Mouse (Mus musculus) limb, embryonic 15.5 days (tissue): ENCODE results near the gene Map3k9. TPM values are rescaled to one million over a fixed set of nuclear protein-coding genes. Genes with fewer than 3 reads are reported as not detected.

Experiments
- ATAC-seq: fragments of 200-750 bp; cut with Nextera tagmentation; 2 replicates; pipeline ENCODE4 v1.8.0; 2017; ENCODE audit warnings: low read depth, moderate TSS enrichment; ENCODE audit not compliant: insufficient number of reproducible peaks, low FRiP score, low TSS enrichment
- H3K27ac ChIP-seq: fragments of 300-500 bp; sonication (generic); 2 replicates; pipeline ENCODE4 v1.5.1; 2015; ENCODE audit warnings: moderate library complexity, mild to moderate bottlenecking, inconsistent platforms
- H3K27me3 ChIP-seq: fragments of 300-500 bp; sonication (generic); 2 replicates; pipeline ENCODE4 v1.6.1; 2015; ENCODE audit warnings: inconsistent platforms
- H3K36me3 ChIP-seq: fragments of 300-500 bp; sonication (generic); 2 replicates; pipeline ENCODE4 v1.6.1; 2015; ENCODE audit warnings: inconsistent platforms
- H3K4me1 ChIP-seq: fragments of 300-500 bp; sonication (generic); 2 replicates; pipeline ENCODE4 v1.6.1; 2015; ENCODE audit warnings: inconsistent platforms
- H3K4me2 ChIP-seq: fragments of 300-500 bp; sonication (generic); 2 replicates; pipeline ENCODE4 v1.6.1; 2015; ENCODE audit warnings: mild to moderate bottlenecking, inconsistent platforms
- H3K4me3 ChIP-seq: fragments of 300-500 bp; sonication (generic); 2 replicates; pipeline ENCODE4 v1.5.1; 2015; ENCODE audit warnings: mild to moderate bottlenecking, inconsistent platforms
- H3K9ac ChIP-seq: fragments of 300-500 bp; sonication (generic); 2 replicates; pipeline ENCODE4 v1.6.1; 2015; ENCODE audit warnings: inconsistent platforms
- H3K9me3 ChIP-seq: fragments of 300-500 bp; sonication (generic); 2 replicates; pipeline ENCODE4 v1.6.1; 2016; ENCODE audit warnings: inconsistent platforms
- WGBS: fragments of 180-500 bp; shearing (Covaris S2); methylation state at CpG from one replicate; pipeline ENCODE4 v1.1.7; 2015; 5-methylcytosine and 5-hydroxymethylcytosine counted together
- polyA plus RNA-seq: library from polyadenylated mRNA; unstranded; fragments of >200 nt; fragmentation: Nextera tagmentation; extraction: Ambion mirVana; gene quantifications from 2 replicates; pipeline ENCODE4 v1.2.1, GENCODE M21; 2015

The Map3k9 gene
- polyA plus RNA-seq, 1 experiment from 2014 or later = 1.2 TPM

DNA sequence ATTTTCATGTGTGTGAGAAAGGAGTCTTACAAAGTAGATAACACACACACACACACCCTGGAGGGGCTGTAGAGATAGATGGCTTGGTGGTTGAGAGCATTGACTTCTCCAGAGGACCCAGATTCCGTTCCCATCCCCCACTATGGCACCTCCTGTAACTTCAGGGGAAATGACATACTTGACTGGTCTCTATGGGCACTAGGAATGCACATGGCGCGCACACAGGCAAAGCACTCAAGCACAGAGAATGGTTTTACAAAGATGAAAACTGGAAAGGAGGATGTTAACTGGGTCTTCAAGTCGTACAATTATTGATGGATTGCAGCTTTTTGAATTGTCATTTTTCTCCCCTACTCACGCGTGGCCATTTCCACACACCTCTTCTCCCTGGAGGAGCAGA is 1.6 kb upstream of the Map3k9 start:
- WGBS = 87% methylated on average over 6 of the region's 6 CpGs
- Histone ChIP-seq H3K36me3 (no peaks in the 10 kb centered on the region), H3K4me3 (no peak overlapping the region), H3K27ac (no peak overlapping the region), H3K9ac (no peak overlapping the region), H3K4me1 (peaks cover 16% of the 10 kb centered on the region), H3K27me3 (peaks cover 61% of the 10 kb centered on the region), H3K4me2 (no peak overlapping the region), H3K9me3 (no peaks in the 10 kb centered on the region)
- no peak for ATAC-seq

DNA sequence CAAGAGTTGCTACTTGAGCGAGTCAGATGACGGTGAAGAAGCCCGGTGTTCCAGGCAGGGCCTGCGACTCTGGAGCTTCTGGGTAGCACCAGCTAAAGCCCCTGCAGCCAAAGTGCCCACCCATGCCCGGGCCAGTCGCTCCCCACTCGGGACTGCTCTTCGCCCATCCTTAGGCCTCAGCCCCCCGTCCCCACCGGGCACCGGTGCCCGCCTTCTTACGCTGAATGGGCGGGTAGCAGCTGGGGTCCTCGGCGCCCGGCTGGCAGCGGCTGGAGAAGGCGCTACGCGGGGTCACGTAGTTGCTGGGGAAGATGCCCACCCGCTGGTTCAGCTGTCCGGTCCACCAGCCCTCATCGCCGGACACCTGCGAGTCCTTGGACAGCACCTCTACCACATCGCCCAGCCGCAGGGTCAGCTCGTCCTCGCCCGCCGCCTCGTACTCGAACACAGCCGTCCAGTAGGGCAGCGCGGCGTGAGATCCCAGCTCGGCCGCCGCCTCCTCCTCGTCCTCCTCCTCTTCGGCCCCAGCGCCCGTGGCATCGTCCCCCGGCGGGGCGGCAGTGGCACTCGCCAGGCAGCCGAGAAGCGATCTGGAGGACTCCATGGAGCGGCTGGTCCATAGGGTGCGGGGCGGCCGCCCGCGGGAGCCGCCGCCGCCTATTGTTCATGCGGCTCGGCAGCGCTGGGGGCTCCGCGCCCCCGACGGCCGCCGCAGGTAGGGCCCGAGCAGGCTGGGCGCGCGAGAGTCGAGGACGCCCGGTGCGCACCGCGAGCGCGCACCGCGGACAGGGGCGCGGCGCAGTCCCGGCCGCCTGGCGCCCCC is 493 bp downstream of the Map3k9 start:
- Histone ChIP-seq H3K4me3 (peak overlapping the region; percentile 63), H3K27ac (peak overlapping the region; percentile 47; the same call in 1 of the 2 replicates), H3K9ac (peak overlapping the region; percentile 54), H3K27me3 (peaks cover 51% of the 10 kb centered on the region), H3K9me3 (no peaks in the 10 kb centered on the region), H3K36me3 (no peaks in the 10 kb centered on the region), H3K4me1 (peaks cover 16% of the 10 kb centered on the region), H3K4me2 (peak overlapping the region; percentile 96)
- no peak; the same call in 1 of the 2 replicates for ATAC-seq
- under 1% methylated on average over 87 of the region's 91 CpGs for WGBS

GRCm38 (mm10) chr12:81779831-81780230 is 1.1 kb downstream of the Map3k9 start:
- Histone ChIP-seq H3K4me1 (peaks cover 16% of the 10 kb centered on the region), H3K9me3 (no peaks in the 10 kb centered on the region), H3K4me2 (peak overlapping the region; percentile 96; the same call in 1 of the 2 replicates), H3K9ac (no peak overlapping the region), H3K27me3 (peaks cover 48% of the 10 kb centered on the region), H3K36me3 (no peaks in the 10 kb centered on the region), H3K27ac (no peak overlapping the region), H3K4me3 (peak overlapping the region; percentile 63)
- 6% methylated on average over 12 of the region's 12 CpGs for WGBS
- ATAC-seq = no peak

DNA sequence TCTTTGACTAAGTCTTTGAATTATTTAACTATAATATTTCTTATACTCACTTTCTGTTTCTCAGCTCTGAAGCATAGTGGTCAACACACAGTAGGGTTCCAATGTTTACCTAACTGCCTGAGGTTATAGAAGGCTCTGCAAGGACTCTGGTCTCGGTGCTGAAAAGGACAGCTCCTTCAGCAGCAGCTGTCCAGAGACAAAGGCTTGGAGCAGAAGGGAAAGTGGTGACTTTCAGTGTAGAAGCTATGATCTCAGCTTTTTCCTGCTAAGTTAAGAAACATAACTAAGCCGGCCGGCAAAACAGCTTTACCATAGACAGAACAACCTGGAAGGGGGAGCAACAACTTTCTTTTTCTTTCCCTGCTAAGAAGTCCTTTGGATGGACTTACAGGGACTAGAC is 4.8 kb downstream of the Map3k9 start:
- H3K4me3 ChIP-seq = no peak overlapping the region

DNA sequence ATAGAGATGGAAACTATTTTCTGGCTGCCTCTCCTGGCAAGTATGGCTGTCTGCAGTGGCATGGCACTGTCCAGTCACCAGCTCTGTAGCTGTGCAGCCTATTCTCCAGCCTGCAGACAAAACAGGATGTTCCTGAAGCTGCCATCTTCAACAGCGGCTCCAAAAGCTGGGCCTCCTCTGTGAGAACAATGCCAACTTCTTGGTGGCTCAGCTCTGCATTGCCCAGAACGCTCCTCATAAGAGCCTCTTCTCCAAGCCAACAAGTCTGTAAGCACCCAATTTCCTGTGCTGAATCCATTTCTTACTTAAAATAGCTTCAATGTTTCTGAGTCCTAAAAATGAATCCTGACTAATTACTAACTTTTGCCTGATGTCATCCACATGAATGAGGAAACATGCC is 5.3 kb downstream of the Map3k9 start:
- no peak overlapping the region for H3K9ac ChIP-seq
- WGBS = 91% methylated on average over 2 of the region's 2 CpGs
- ATAC-seq = no peak

More for the DNA sequence above, 4.8 kb downstream of the Map3k9 start:
- Histone ChIP-seq H3K4me1 (peaks cover 11% of the 10 kb centered on the region), H3K27me3 (peaks cover 27% of the 10 kb centered on the region), H3K9ac (no peak overlapping the region), H3K36me3 (no peaks in the 10 kb centered on the region), H3K9me3 (no peaks in the 10 kb centered on the region), H3K4me2 (no peak overlapping the region), H3K27ac (no peak overlapping the region)
- ATAC-seq = no peak
- WGBS = 39% methylated on average over 3 of the region's 3 CpGs

DNA sequence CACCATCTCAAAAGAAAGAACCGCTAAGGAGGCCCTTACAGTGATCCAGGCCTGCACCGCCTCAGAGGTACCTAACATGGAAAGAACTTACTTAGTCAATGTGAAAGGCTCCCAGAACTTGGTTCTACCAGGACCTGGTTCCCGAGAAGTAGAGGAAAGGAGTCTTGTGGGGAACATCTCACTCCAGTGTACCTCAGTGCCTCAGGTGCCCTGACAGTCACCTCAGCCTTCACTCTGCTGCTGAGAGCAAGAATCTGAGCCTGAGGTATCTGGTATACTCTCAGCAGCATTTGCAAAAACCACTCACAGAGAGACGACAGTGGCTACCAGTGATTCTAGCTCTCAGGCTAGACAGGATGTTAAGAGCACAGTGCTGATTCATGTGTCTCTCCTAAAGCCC is 6.8 kb downstream of the Map3k9 start:
- Histone ChIP-seq H3K27me3 (peaks cover 11% of the 10 kb centered on the region; the same call in 1 of the 2 replicates), H3K4me2 (no peak overlapping the region), H3K4me1 (no peaks in the 10 kb centered on the region), H3K4me3 (no peak overlapping the region), H3K36me3 (no peaks in the 10 kb centered on the region), H3K27ac (no peak overlapping the region), H3K9me3 (no peaks in the 10 kb centered on the region), H3K9ac (no peak overlapping the region)
- WGBS = 88% methylated on average over 4 of the region's 4 CpGs
- no peak for ATAC-seq

More for the DNA sequence above, 5.3 kb downstream of the Map3k9 start:
- Histone ChIP-seq H3K9me3 (no peaks in the 10 kb centered on the region), H3K27ac (no peak overlapping the region), H3K4me1 (peaks cover 5% of the 10 kb centered on the region), H3K36me3 (no peaks in the 10 kb centered on the region), H3K4me3 (no peak overlapping the region), H3K4me2 (no peak overlapping the region), H3K27me3 (peaks cover 23% of the 10 kb centered on the region)

GRCm38 (mm10) chr12:81769458-81769857 is 11.5 kb downstream of the Map3k9 start:
- Histone ChIP-seq H3K27me3 (no peaks in the 10 kb centered on the region; the same call in 1 of the 2 replicates), H3K27ac (no peak overlapping the region), H3K9ac (no peak overlapping the region), H3K4me1 (no peaks in the 10 kb centered on the region), H3K4me2 (no peak overlapping the region), H3K9me3 (no peaks in the 10 kb centered on the region), H3K4me3 (no peak overlapping the region), H3K36me3 (no peaks in the 10 kb centered on the region)
- ATAC-seq = no peak
- 59% methylated on average over 4 of the region's 4 CpGs for WGBS

- Histone ChIP-seq H3K9ac (no peak overlapping the region), H3K27ac (no peak overlapping the region), H3K9me3 (no peaks in the 10 kb centered on the region), H3K36me3 (no peaks in the 10 kb centered on the region), H3K4me3 (no peak overlapping the region), H3K4me1 (no peaks in the 10 kb centered on the region), H3K27me3 (no peaks in the 10 kb centered on the region), H3K4me2 (no peak overlapping the region)
- 84% methylated on average over 6 of the region's 6 CpGs for WGBS
- no peak for ATAC-seq
These were observed 15.6 kb downstream of the Map3k9 start for GRCm38 (mm10) chr12:81765386-81765785.

DNA sequence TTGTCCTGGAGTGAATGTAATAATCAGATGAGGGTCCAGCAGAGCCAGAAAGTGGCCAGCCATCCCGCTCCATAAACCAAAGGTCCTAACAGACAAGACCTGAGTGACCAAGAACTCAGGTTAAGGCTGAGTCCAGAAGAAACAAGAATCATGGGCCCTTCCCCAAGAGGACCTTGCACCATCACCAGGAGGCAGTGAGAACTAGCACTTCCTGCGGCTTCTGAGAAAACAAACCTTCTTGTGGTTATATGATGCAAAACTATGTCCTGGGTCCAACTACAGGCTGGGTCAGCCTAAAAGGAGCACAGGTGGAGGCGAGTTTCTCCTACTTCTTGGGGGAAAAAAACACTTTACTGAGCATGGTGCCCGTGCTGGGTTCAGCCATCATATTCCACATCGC is 16.6 kb downstream of the Map3k9 start:
- Histone ChIP-seq H3K27me3 (no peaks in the 10 kb centered on the region), H3K36me3 (no peaks in the 10 kb centered on the region), H3K4me3 (no peak overlapping the region), H3K27ac (no peak overlapping the region), H3K4me1 (no peaks in the 10 kb centered on the region), H3K9me3 (no peaks in the 10 kb centered on the region), H3K4me2 (no peak overlapping the region), H3K9ac (no peak overlapping the region)
- 86% methylated on average over 5 of the region's 5 CpGs for WGBS
- no peak for ATAC-seq

- ATAC-seq = no peak
- no peaks in the 10 kb centered on the region for H3K4me1 ChIP-seq
- WGBS = 60% methylated on average over 7 of the region's 7 CpGs
These were observed 26.3 kb downstream of the Map3k9 start for GRCm38 (mm10) chr12:81754651-81755050.

GRCm38 (mm10) chr12:81751116-81751515 is 29.9 kb downstream of the Map3k9 start:
- Histone ChIP-seq H3K4me2 (no peak overlapping the region), H3K9ac (no peak overlapping the region), H3K27ac (no peak overlapping the region), H3K4me1 (peaks cover 5% of the 10 kb centered on the region; the same call in 1 of the 2 replicates), H3K36me3 (no peaks in the 10 kb centered on the region), H3K27me3 (no peaks in the 10 kb centered on the region), H3K4me3 (no peak overlapping the region), H3K9me3 (no peaks in the 10 kb centered on the region)
- ATAC-seq = no peak
- WGBS = 74% methylated on average over 4 of the region's 4 CpGs

More at GRCm38 (mm10) chr12:81754651-81755050, 26.3 kb downstream of the Map3k9 start:
- Histone ChIP-seq H3K27me3 (no peaks in the 10 kb centered on the region), H3K9ac (no peak overlapping the region), H3K27ac (no peak overlapping the region), H3K9me3 (no peaks in the 10 kb centered on the region), H3K4me2 (no peak overlapping the region), H3K4me3 (no peak overlapping the region), H3K36me3 (no peaks in the 10 kb centered on the region)

DNA sequence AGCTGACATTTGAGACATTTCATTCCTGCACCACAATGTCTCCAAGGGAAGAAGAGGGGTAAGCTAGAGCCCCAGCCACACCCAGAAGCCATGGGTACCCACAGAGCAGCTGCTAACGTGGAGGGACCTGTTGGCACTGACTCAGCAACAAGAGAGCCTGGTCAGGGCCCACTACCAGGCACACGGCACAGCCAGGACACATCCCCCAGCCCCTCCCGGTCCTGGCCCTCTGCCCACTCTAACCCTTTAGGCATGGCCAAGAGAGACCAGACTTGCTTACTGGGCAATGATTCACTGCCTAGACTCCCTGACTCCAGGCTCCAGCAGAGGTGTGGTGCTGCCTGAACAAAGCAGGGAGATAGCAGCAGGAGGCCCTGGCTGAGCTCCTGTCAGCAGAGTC is 32.1 kb downstream of the Map3k9 start:
- no peak for ATAC-seq

More for the DNA sequence above, 32.1 kb downstream of the Map3k9 start:
- Histone ChIP-seq H3K9ac (no peak overlapping the region), H3K27me3 (no peaks in the 10 kb centered on the region), H3K36me3 (no peaks in the 10 kb centered on the region), H3K27ac (no peak overlapping the region), H3K4me1 (peaks cover 5% of the 10 kb centered on the region; the same call in 1 of the 2 replicates), H3K4me3 (no peak overlapping the region), H3K4me2 (no peak overlapping the region), H3K9me3 (no peaks in the 10 kb centered on the region)
- 38% methylated on average over 3 of the region's 3 CpGs for WGBS
